Mouse (Mus musculus) c-Kit-positive CD71-positive TER-119-positive erythroid progenitor cells, embryonic 14.5 days (primary cell): Measurements from ENCODE around the gene Kctd15.

ENCODE experiments used
- DNase-seq: peaks from one replicate; pipeline ENCODE4 v3.0.0-alpha.2; 2013; ENCODE audit warnings: low spot score

Gene Kctd15

GRCm38 (mm10) chr7:34656632-34657031 is at the start of gene Kctd15:
Gene Kctd15 (minus strand): TSS chr7:34656732.
- DNase-seq: no peak

GRCm38 (mm10) chr7:34704401-34704800 is 47.9 kb upstream of the Kctd15 start:
- no peak for DNase-seq

GRCm38 (mm10) chr7:34703437-34703836 is 46.9 kb upstream of the Kctd15 start:
- no peak for DNase-seq

- peak; percentile 1 for DNase-seq
These were observed 46.3 kb upstream of the Kctd15 start for GRCm38 (mm10) chr7:34702718-34703351.

GRCm38 (mm10) chr7:34699888-34700287 is 43.4 kb upstream of the Kctd15 start:
- DNase-seq: no peak

GRCm38 (mm10) chr7:34698221-34698620 is 41.7 kb upstream of the Kctd15 start:
- no peak for DNase-seq

- no peak for DNase-seq
These were observed 39.6 kb upstream of the Kctd15 start for GRCm38 (mm10) chr7:34696086-34696485.

GRCm38 (mm10) chr7:34694898-34695297 is 38.4 kb upstream of the Kctd15 start:
- no peak for DNase-seq

GRCm38 (mm10) chr7:34693916-34694315 is 37.4 kb upstream of the Kctd15 start:
- no peak for DNase-seq

- no peak for DNase-seq
These were observed 36.5 kb upstream of the Kctd15 start for GRCm38 (mm10) chr7:34693072-34693471.

- DNase-seq: no peak
These were observed 33.6 kb upstream of the Kctd15 start for GRCm38 (mm10) chr7:34690111-34690510.

GRCm38 (mm10) chr7:34689028-34689427 is 32.5 kb upstream of the Kctd15 start:
- no peak for DNase-seq

GRCm38 (mm10) chr7:34685801-34686200 is 29.3 kb upstream of the Kctd15 start:
- no peak for DNase-seq

- DNase-seq: no peak
These were observed 28.6 kb upstream of the Kctd15 start for GRCm38 (mm10) chr7:34685176-34685575.

- no peak for DNase-seq
These were observed 24.4 kb upstream of the Kctd15 start for GRCm38 (mm10) chr7:34680771-34681421.

GRCm38 (mm10) chr7:34679886-34680285 is 23.4 kb upstream of the Kctd15 start:
- no peak for DNase-seq

- DNase-seq: peak; percentile 12
These were observed 19.4 kb upstream of the Kctd15 start for GRCm38 (mm10) chr7:34675831-34676514.

GRCm38 (mm10) chr7:34675120-34675790 is 18.7 kb upstream of the Kctd15 start:
- no peak for DNase-seq

- no peak for DNase-seq
These were observed 16.4 kb upstream of the Kctd15 start for GRCm38 (mm10) chr7:34672916-34673315.

GRCm38 (mm10) chr7:34671911-34672310 is 15.4 kb upstream of the Kctd15 start:
- peak; percentile 64 for DNase-seq

- DNase-seq: no peak
These were observed 14.2 kb upstream of the Kctd15 start for GRCm38 (mm10) chr7:34670778-34671177.

- DNase-seq: no peak
These were observed 12.8 kb upstream of the Kctd15 start for GRCm38 (mm10) chr7:34669336-34669735.

- DNase-seq: no peak
These were observed 11.3 kb upstream of the Kctd15 start for GRCm38 (mm10) chr7:34667874-34668273.
